In genomic region chr7:11384641-11385040, GRCm38 (mm10) we compare ENCODE assay signal across 35 mouse cellular contexts. TPM values are rescaled to one million over a fixed set of nuclear protein-coding genes. Genes with fewer than 3 reads are reported as not detected.
"Had no signal": no experiment of that assay in that cellular context is flagged by ENCODE, and none has a peak within 500 bp of the region (broad histone marks: within the 10 kb centered on the region; RNA-seq: fewer than 3 reads in every experiment).

No protein-coding gene starts in this region.

RNA-seq across cellular contexts. Expression of gene Zscan4f, which starts 13.1 kb away (rescaled TPM):
- total RNA-seq: common myeloid progenitor, adult 5-6 weeks; forebrain, postnatal 0 days; gastrocnemius, adult 18-20 months; gastrocnemius, adult 2 months; gastrocnemius, adult 8-10 months; gastrocnemius, postnatal 10 days; gastrocnemius, postnatal 14 days; gastrocnemius, postnatal 25 days; gastrocnemius, postnatal 36 days; gastrocnemius, postnatal 4 days; granulocyte monocyte progenitor cell, adult 5-6 weeks; heart, adult 18-20 months; heart, adult 2 months; heart, adult 8-10 months had no signal
- polyA plus RNA-seq: cortical plate, adult 2 months; embryonic facial prominence, embryonic 10.5 days; embryonic facial prominence, embryonic 11.5 days; embryonic facial prominence, embryonic 12.5 days; embryonic facial prominence, embryonic 13.5 days; embryonic facial prominence, embryonic 14.5 days; embryonic facial prominence, embryonic 15.5 days; erythroblast, embryonic 14.5 days; forebrain, embryonic 10.5 days; forebrain, embryonic 11.5 days; forebrain, embryonic 12.5 days; forebrain, embryonic 13.5 days; forebrain, embryonic 14.5 days; forebrain, embryonic 15.5 days; forebrain, embryonic 16.5 days; forebrain, postnatal 0 days; frontal cortex, adult 2 months; gonadal fat pad, adult 2 months; heart, adult 2 months; heart, embryonic 10.5 days; heart, embryonic 11.5 days; heart, embryonic 12.5 days; heart, embryonic 13.5 days had no signal
